Mouse (Mus musculus) heart, postnatal 0 days (tissue): Measurements from ENCODE around the gene Specc1.

Source experiments
- CTCF ChIP-seq: IDR thresholded peaks from 2 replicates; pipeline ENCODE4 v1.5.1; 2016; ENCODE audit warnings: antibody characterized with exemption, control low read depth, low read depth
- EP300 ChIP-seq: IDR thresholded peaks from 2 replicates; pipeline ENCODE4 v1.6.1; 2016; ENCODE audit warnings: antibody characterized with exemption, low read depth

- TF ChIP-seq CTCF (no peak), EP300 (no peak)
Observed at GRCm38 (mm10) chr11:62103380-62103911, 146.9 kb downstream of the Specc1 start.
